Mouse (Mus musculus) cortical plate, adult 2 months (tissue): ENCODE results near the gene Nceh1.

Source experiments
- CTCF ChIP-seq: fragments of 200-500 bp; IDR thresholded peaks from 2 replicates; pipeline ENCODE4 v1.5.1; 2011; ENCODE audit warnings: mild to moderate bottlenecking, control low read depth, low read length; ENCODE audit not compliant: insufficient read depth; ENCODE audit errors: extremely low read depth
- POLR2A ChIP-seq: fragments of 200-500 bp; IDR thresholded peaks from 2 replicates; pipeline ENCODE4 v1.6.1; 2011; ENCODE audit warnings: mild to moderate bottlenecking, low read length, control low read depth; ENCODE audit not compliant: insufficient read depth; ENCODE audit errors: extremely low read depth

DNA sequence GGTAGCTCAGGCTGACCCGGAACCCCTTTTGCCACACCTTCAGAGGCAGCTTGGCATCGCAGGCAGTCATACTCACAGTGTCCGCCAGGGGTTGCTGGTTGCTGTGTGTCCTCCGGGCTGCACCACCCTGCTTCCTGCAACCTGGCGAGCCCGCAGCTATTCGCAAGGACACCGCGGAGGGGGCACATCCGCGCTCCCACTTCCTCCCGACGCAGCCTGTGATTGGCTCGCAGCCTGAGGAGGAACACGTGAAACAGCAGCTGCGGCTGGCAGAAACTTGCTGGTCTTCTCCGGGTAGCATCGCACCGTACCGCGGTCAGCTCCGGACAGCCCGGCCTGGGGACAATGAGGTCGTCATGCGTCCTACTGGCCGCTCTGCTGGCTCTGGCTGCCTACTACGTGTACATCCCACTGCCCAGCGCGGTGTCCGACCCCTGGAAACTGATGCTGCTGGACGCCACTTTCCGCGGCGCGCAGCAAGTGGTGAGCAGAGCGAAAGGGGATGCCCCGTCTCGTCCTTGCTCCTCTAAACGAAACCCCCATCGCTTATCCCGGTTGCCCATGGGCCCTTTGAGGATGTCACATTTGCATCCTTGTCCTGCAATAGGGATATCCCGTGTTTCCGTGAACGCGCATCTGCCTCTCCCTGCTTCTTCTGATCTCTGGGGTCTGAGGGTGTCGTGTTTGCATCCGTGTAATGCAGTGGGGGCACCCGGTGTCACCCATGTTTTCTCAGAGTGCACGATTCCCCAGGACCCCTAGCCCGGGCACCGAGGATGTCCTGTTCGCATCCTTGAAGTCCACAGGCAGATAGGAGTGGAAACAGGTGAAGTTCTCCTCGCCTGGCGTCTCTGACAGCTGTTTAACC lies at the start of gene Nceh1:
- TF ChIP-seq CTCF (peak; percentile 88), POLR2A (peak; percentile 92)
